Mouse (Mus musculus) skeletal muscle tissue, adult 2 months (tissue): ENCODE measurements around the gene Prmt1.

Source experiments
- DNase-seq: peaks from one replicate; pipeline ENCODE4 v3.0.0-alpha.2; 2012; ENCODE audit warnings: low read depth, low spot score

Gene Prmt1

GRCm38 (mm10) chr7:44951960-44952359, 34.4 kb downstream of the Prmt1 start:
- peak; percentile 57 for DNase-seq

GRCm38 (mm10) chr7:44949922-44950321, 36.4 kb downstream of the Prmt1 start:
- DNase-seq, result no peak

- DNase-seq, result no peak
These were observed 43.5 kb downstream of the Prmt1 start, which contains the start of gene Tsks for GRCm38 (mm10) chr7:44942904-44943303. Tsks (plus strand) TSS chr7:44943204.

GRCm38 (mm10) chr7:44938680-44939079, 47.7 kb downstream of the Prmt1 start:
- no peak for DNase-seq

- peak; percentile 100 for DNase-seq
These were observed 56.9 kb downstream of the Prmt1 start, which contains the start of gene Ap2a1 for GRCm38 (mm10) chr7:44929204-44930151. Ap2a1 (minus strand) TSS chr7:44929496.

GRCm38 (mm10) chr7:44928570-44928969, 57.8 kb downstream of the Prmt1 start:
- no peak for DNase-seq
